Mouse (Mus musculus): ENCODE data around the gene Szrd1.

Gene Szrd1

GRCm38 (mm10) chr4:141068655-141069054, 70.9 kb downstream of the Szrd1 start:
- no peak for DNase-seq (ENCODE audit: low spot score in 2 of 2)

DNA sequence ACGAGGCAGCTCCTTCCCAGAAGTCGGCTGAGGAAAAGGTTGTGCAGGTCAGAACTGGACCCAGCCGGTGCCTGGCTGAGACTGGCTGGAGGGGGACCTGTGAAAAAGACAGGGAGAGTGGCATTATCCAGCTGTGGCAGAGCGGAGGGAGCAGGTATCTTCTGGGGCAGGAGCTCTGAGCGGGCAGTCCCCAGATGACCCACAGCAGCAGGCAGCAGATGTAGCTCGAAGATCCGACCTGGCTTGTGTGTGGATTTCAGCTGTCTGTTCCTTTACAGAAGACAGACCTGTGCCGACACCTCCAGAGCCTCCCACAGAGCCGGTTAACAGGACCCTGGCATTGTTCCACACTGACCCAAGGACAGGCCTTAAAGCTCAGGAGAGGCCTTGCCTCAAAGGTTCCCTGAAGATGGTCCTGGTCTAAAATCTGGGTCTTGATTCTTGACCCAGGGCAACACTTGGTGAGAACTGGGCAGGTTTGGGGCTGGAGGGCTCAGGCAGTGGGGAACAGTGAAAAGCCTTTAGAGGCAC, 72.0 kb downstream of the Szrd1 start:
- DNase-seq (ENCODE audit: low spot score in 2 of 2): no peak

DNA sequence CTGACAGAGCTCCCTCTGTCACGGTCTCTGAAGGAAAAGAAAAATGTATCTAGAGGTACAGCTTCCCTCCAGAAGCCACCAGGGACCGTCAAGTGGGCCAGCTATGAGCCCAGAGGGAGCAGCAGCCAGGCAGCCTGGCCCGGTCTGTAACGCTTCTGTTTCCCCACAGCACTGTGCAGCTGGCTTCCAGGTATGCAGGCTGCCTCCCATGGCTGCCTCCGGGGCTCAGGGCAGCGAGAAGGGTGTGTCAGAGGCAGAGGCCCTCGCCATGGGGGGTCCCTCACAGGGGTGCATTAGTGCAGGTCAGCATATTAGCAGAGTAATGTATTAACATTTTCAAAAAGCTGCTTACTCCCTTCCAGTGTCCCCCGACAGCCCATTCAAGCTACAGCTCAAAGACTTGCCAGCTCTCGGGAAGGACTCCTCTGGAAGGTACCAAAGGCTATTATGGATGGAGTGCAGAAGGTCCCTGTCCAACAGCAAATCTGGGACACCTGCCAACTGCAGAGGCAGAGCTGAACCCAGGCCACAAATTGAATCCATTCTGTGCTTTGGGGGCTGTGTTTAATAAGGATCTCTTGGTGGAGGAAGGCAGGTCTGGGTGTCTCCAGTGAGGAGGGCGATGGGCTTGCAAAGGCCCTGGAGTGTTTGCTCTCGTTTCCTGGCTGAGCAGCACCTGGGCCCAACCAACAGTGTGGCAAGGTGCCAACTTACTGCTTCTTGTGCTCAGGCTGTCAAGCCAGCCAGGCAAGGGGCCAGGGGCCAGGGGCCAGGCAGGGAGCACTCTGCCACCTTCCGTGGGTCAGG, 72.7 kb downstream of the Szrd1 start:
- no peak for DNase-seq (ENCODE audit: low spot score in 2 of 2)

- peak; percentile 70 to 74 for DNase-seq (ENCODE audit: low spot score in 2 of 2)
These were observed 74.5 kb downstream of the Szrd1 start for GRCm38 (mm10) chr4:141065123-141065522.

GRCm38 (mm10) chr4:141064104-141064659, 75.4 kb downstream of the Szrd1 start:
- DNase-seq (ENCODE audit: low spot score in 2 of 2): no peak
